Mouse (Mus musculus): Measurements from ENCODE around the gene Mllt3.

The Mllt3 gene

DNA sequence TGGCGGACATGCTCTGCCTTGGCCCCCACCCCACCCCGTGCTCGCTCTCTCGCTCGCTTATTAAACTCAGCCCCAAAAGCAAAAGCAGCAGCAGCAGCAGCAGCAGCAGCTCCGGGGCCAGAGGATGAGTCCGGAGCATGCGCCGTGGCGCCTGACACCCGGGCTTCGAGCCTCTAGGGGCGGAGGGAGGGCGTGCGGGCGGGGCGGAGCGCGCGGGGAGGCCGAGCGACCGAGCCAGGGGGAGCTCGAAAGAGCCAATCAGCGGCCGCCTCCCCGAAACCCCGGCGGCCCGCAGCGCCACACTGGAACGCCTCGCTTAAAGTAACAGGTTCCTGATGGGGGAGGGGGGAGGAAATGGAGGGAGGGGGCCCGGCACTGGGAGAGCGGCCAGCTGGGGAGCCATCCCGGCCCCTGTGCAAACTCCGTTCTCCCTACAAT, at the start of gene Mllt3:
Mllt3 (minus strand) TSS at position 149 of the 438 bp plus-strand sequence.
- peak; percentile 90 to 96 for DNase-seq (ENCODE audit: low spot score in 2 of 2)

DNA sequence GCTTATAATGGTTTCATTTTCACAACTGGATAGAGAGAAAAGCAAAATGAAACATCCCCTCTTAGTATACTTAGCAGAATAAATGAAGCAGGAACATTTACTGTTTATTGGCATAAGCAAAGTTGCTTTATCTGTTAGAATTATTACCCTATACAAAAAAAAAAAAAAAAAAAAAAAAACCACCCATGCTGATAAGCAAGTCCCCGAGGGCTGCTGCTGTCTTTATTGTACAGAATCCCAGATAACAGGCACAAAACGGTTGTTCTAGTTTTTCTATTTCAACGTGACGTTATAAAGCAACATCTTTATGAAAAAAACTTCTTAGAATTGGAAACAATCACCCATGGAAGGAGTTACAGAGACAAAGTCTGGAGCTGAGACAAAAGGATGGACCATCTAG, 49.2 kb upstream of the Mllt3 start:
- no peak for DNase-seq (ENCODE audit: low spot score in 2 of 2)

DNA sequence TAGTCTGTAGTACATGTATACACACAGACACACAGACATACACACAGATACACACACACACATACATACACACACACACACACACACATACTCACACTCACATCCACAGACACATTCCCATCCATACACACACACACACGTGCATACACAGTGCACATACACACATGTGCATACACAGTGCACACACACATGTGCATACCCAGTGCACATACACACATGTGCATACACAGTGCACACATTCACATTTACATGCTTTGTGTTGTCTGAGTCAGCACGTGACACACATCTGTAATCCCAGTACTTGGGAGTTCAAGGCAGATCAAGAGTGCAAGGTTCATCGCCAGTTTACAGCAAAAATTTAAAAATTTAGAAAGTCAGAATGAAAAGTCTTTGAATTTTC, 48.7 kb upstream of the Mllt3 start:
- DNase-seq (ENCODE audit: low spot score in 2 of 2), result no peak

DNA sequence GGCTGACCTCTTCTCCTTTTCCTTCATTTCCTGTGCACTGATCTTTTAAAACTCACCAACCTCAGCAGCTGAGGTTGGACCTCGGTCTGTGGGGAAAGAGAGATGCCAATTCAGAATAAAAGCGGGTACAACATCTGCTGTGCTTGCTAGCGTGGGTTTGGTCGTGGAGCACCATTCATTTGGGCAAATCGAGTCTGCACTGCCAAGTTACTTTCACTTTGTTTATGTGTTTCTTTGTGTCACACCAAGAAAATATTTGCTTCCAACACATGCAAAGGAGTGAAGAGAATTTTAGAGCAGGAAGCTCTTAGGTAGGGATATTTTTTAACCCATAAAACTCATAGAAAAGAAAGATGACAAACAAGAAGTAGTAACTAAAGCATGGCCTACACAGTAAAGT, 48.3 kb upstream of the Mllt3 start:
- no peak for DNase-seq (ENCODE audit: low spot score in 2 of 2)

DNA sequence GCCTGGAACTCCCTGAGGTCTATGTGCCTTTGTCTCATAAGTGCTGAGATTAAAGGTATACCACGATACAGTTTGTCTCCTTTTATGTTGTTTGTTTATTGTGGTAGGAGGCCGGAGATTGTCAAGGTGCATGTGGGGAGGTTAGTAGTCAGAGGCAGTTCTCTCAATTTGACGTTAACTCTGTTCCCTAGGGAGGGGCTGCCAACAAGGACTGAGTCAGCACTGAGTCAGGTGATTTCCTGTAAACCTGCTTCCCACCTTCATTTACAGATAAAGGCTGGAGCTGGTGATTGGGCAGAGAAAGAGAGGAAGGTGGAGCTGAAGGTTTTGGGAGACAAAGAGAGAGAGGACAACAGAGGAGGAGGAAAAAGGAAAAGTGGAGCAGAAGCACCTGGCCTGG, 45.8 kb upstream of the Mllt3 start:
- DNase-seq (ENCODE audit: low spot score in 2 of 2), result no peak

DNA sequence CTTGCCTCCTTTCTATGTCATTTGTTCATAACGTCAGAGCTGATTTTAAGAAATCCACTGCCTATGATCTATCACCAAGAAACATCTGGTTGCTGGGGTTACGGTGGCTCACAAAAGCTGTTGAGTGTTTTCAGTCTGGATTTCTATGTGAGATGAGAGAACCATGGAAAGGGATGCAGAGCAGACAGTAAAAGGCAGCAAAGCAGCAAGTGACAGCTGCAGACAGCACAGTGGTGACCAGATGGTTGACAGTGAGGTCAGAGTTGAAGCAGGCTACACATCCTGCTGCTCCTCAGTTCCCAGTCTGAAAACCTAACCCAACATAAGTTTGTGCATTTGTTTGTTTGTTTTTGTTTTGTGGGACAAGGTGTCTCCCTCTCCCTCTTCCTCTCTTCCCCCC, 42.2 kb upstream of the Mllt3 start:
- DNase-seq (ENCODE audit: low spot score in 2 of 2), result no peak

DNA sequence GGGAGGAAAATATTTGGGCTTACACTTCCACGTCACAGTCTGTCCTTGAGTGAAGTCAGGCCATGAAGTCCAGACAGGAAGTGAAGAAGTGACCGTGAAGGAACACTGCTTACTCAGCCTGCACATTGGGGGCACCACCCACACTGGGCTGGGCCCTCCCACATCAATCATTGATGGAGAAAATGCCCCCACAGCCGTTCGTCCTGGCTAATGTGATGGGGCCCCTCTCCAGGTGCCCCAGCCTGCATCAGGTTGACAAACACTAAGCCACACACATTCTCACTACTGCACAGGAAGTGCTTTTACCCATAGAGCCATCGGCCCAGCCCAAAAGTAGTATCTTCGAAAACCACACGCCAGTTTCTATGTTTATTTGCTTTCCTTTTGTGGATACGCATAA, 13.1 kb upstream of the Mllt3 start:
- no peak for DNase-seq (ENCODE audit: low spot score in 2 of 2)

DNA sequence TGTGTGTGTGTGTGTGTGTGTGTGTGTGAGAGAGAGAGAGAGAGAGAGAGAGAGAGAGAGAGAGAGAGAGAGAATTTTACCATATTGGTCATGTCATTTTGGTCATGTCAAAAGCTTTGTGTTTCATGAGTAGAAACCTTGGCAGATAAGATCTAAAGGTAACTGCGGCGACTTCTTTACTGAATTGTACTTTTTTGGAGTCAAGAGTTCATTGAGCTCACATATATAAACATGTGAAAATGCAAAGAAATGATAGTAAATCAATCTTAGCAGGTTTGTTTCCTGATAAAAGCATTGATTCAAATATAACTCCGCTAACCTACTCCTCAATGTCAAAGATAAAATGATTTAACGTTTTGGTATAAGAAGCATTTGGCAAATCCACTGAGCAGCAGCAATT, 12.0 kb upstream of the Mllt3 start:
- no peak for DNase-seq (ENCODE audit: low spot score in 2 of 2)

DNA sequence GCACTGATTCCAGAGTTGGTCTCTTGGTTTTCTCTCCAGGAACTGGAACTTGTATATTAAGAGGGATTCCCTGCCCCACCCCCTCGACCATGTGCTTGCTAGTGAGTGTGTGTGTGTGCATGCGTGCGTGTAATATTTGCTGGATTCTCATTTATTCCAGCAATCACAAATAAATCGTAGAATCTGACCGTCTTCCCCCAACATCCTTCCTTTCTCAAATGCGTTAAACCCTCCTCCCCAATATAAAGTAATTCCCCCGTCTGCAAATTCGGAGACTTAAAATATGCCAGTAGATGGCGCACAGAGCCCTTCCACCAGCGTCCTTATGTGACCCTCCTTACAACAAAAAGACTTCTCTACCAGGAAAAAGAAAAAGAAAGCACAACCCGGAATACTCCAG, 2.2 kb upstream of the Mllt3 start:
- DNase-seq (ENCODE audit: low spot score in 2 of 2), result peak; percentile 35 to 36

DNA sequence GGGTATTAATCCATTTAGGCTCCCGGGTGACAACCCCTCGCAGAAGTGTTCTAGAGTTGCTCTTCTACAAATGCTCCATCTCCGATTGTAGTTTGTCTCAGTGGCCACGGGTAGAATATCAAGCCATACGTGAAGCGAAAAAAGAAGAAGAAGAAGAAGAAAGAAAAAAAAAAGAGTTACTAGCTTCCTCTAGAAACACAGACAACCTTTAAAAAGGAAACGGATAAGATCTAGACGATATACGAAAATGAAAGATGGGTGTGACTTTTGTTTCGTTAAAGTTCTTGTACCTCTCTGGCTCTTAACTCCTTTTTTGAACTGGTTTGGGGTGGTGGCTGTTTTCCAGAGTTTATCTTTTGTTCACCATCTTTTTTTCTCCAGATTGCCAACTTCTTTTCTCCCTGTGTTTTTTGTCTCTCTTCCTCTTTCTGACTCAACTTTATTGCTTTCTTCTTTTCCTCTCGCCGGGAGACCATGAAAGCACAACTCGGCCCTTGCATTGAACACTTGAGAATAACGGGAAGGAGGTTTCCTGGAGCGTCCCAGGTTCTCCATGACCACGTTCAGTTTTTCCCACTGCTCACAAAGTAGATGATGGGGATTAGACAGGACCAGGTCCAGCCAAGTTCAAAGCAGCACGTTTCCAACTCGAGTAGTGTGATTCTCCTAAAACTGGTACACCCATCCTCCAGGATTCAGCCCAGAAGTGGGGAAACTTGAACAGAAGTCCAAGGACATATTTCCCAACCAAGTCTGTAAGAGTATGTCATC, 1.4 kb upstream of the Mllt3 start:
- no peak for DNase-seq (ENCODE audit: low spot score in 2 of 2)

DNA sequence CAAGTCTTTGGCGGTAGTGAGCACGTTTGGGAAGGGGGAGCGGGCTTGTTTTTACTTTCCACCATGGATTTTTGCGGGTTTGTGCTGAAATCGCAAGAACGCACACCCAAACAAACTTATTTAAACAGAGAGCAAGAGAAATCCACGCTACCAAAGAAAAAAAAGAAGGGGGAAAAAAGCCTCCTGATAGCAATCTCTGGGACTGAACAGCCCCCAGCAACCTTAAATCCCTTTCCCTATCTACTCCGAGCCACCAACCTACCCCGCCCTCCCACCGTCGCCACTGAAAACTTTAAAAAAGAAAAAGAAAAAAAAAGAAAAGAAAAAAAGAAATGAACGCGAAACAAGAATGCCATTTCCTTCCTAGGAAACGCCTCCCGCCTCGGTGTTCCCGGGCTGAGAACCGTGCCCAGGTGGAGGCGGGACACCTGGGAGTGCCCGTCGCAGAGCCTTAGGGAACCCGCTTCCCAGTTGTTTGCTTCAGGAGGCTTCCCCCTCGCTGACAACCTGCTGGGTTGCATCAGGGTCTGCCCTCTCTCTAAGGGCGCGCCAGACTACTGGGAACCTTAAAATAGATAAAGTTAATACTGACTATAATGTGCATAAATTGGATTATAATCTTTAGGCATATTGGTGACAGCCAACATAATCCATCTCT, 694 bp upstream of the Mllt3 start:
- DNase-seq (ENCODE audit: low spot score in 2 of 2), result peak; percentile 14 to 20

DNA sequence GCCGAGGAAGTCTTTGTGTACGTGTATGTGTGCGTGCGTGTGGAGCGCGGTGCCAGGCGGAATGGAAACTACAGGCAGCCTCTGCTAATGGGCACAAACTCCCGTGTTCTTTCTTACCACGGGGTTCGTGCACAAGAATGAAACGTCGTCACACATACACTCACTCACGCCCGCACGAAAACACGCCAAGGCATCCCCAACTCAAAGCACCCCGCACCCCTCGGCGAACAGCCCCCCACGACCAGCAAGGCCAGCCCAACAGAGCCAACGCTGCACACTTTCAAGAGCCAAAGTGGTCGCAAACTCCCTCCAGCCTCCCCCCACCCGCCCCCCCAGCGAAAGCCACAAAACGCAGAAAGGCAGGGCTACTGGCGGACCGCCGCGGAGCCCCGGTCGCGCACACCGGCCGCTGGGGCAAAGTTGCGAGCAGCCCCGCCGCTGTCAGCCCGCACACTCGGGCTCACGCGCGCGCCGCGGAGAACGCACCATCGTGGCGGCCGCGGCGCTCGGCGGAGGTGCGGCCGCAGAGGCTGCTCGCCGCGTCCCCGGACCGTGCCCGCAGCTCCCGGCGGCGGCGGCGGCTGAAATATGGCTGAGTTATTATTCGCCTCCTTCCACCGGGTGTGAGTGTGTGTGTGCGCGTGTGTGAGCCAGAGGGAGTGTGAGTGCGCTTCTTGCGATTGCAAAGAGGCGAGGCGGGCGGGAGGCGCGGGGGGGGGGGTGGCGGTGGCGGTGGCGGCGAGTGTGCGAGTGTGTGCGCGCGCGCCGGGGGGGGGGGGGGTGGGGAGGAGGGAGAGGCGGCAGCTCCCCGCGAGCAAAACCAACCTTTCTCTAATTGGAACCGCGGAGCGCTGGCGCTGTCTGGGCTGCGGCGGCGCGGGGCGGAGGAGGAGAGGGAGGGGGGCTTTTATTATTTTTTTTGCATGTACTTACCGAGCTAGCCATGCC, 739 bp downstream of the Mllt3 start:
- DNase-seq (ENCODE audit: low spot score in 2 of 2), result peak; percentile 32 to 42

DNA sequence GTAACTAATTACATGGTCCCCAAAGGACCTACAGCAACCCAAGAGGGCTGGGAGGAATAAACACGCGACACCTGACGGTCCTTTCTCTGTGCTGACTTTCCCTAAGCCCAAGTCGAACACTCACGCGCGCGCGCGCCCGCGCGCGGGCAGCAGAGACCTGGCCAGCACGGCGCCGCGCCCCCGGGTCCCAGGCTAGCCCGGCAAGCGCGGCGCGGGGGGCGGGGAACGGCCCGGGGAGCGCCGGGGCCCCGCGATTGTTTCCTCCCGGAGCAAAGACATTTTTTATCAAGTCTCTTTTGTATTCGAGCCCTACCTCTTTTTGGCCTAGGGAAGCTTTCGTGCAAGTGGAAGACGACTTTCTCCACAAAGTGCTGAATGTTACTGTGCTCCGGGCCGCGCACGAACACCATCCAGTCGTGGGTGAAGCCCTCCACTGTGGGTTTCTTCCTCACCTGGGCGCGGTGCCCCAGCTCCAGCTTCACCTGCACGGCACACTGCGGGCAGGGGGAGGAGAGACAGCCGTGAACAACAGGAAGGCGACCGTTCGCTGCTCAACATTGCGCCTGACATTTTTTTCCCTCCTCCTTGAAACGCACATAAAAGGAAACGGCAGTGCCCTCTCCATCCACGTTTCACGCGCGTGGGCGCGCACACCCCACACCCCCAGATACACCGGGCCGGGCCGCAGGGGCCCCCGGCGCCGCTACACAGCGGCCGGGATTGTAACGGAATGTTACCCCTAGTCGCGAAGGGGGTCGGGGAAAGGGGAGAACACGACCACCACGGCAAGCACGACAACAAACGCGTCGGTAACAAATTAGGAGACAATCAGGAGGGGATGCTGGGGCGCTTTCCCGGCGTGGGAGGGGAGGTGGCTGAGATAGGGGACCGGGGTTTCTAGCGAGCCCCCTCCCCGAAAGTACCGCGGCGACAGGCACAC, 1.7 kb downstream of the Mllt3 start:
- peak; percentile 21 to 33 for DNase-seq (ENCODE audit: low spot score in 2 of 2)

DNA sequence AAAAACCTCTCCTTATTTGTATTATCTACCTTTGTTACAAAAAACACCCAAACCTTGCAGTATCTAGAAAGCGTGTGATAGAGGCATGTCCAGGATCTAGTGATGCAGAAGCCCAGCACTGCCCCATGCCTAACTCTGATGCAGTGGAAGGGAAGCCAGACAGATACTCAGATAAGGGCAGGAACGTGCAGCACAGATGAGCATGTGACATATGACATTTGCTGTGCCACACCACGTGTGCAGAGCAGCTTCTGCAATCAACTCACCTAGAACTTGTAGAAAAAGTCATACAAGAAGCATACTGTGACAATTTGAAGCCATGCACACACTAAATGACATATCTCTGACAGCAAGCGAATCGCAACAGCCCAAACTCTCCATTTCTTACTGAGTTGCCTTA, 9.6 kb downstream of the Mllt3 start:
- DNase-seq (ENCODE audit: low spot score in 2 of 2), result no peak

DNA sequence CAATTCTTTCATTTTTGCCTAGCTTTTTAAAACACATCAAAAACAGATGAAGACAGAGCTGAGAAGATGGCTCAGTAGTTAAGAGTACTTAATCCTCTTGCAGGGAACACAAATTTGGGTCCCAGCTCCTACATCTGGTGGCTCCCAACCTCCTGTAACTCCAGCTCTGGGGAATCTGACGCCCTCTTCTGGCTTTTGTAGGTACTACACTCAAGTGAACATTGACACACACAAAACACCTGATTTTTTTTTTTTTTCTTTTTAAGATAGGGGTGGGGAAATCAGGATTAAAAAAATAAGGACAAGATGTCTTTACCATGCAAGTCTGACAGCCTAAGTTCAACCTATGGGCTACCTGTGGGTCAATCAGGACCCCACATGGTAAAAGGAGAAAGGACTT, 10.5 kb downstream of the Mllt3 start:
- no peak for DNase-seq (ENCODE audit: low spot score in 2 of 2)

DNA sequence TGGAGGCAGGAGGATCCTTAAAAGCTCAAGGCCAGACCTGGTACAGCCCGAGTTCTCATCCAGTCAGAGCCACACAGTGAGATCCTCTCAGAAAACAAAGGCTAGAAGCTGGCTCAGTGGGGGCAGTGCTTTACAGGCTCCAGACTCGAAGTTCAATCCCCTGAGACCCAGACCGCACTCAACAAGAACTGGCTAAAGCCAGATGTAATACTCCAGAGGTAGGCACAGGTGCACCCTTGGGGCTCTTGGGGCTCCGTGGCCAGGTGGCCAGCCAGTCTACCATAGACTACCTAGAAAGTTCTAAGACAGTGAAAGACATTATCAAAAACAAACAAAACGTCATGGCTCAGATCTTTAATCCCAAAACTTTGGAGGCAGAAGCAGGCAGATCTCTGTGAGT, 12.7 kb downstream of the Mllt3 start:
- DNase-seq (ENCODE audit: low spot score in 2 of 2), result no peak

DNA sequence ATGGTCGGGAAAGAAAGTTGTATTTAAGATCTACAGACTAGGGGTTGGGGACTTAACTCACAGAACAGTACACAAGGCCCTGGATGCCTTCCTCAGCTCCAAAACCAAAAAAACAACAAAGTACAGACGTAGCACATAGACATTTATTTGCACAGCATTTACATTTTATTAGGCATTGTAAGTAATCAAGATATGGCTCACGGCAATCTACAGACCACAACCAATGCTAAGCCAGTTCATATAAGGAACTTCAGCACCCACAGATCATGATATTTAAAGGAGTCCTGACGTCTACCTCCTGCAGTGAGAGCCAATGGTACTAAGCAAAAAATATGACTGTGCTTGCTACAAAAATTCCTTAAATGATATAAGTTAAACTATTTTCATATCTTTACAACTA, 13.5 kb downstream of the Mllt3 start:
- no peak for DNase-seq (ENCODE audit: low spot score in 2 of 2)

DNA sequence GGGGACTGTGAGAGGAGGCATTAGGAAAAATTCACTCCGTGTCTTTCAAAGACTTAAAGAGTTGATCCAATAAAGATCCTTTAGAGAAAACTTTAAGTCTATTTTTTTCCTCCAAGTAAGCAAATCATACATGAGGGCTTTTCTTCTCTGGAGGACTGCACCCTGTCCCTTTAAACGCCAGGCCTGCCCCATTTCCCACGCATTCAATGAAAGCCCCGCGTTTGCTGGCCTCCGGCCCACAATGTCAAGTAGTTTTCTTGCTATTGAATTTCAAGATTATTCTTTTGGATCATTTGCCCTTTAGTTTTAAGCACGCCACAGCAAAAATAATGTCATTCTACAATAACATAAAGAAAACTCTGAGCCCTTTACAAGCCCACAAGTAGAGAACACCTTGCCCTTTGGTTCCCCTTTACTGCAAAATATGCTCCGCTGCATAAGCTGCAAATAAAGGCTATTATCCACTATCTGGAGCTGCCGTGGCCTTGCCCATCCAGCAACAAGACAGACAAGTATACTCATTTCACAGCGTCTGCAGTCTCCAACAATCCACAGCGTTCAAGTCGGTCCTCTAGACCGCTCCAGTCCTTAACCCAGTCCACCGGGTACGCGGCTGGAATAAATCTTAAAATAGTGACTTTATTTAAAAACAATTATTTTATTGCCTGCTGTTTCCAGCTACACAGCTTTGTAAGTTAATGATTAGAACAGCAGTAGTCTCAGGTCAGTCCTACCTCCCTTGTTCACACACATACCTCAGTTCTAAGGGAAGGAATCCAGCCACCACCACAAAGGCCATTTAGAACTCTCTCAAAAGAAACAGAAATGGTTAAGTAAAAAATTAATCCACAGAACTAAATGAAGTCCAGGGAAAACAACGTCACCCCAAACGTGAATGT, 15.5 kb downstream of the Mllt3 start:
- no peak for DNase-seq (ENCODE audit: low spot score in 2 of 2)

DNA sequence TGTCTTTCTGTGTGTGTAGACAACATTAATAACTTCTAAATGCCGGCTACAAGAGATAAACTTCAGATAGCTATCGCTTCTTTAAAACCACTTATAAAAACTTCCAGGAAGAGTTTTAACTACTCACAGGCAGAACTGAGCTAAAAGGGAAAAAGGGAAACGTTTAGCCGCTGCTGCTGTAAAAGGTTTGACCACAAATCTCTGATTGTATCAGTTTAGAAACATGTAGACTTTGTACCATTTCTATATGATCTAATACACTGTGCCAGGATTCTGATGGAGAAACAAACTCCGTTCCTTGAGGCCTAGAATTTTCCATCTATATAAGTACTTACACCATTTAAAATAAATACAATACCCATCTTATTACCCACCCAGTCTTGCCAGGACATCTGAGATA, 17.4 kb downstream of the Mllt3 start:
- no peak for DNase-seq (ENCODE audit: low spot score in 2 of 2)

DNA sequence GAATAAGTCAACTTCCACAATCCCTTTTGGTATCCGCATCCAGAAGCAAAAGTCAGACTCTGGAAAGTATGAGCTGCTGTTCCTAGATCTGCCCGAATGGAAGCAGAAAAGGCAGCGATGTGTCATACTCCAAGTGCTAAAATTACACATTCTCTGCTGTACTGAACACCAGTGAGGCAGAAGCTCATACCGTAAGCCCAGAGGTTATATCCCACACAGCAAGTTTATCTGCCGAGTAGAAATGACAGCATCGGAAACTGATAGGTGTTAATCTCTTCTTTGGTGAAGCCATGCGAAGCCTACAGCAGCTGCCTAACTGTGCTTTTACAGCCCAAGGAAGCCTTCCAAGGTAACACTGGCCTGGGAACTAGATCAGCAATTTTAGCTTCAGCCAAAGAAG, 17.9 kb downstream of the Mllt3 start:
- no peak for DNase-seq (ENCODE audit: low spot score in 2 of 2)

Data from urinary bladder, postnatal 36 days (tissue).